Mouse (Mus musculus): ENCODE measurements around the gene Gabbr2. TPM values are rescaled to one million over a fixed set of nuclear protein-coding genes. Genes with fewer than 3 reads are reported as not detected.

Gene Gabbr2
- total and polyA plus RNA-seq, 3 experiments: not detected

DNA sequence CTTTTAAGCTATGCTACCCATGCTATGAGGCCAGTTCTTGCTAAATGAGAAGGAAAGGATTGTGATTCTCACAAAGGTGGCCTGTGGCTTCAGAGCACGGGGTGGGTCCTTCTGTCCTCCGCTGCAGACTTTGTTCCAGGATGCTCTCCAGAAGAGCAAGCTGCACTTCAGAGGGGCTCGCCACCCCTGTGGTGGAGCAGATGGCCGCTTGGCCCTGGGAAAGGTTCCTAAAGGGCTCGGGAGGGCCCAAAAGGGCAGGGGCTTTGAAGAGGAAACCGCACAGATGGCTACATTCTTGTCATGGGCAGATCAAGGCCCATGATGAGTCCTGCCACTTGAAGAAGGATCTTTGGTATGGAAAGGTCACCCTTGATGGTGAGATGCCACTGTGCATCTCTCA, 151.5 kb downstream of the Gabbr2 start:
- dilution Hi-C loops (cut with MboI; ENCODE audit: extremely low pct_ligation_motif_present, extremely low pct_unique_long_range_greater_than_20kb, low sequenced_read_pairs): no loop called here
- Histone ChIP-seq H3K36me3 (replicated peaks in 1 of 2; ENCODE audit: control insufficient read depth in 1 of 2, insufficient read depth in 1 of 2, low read length in 1 of 2) (no peaks in the 10 kb centered on the region), H3K4me2 (ENCODE audit: insufficient read depth, low read depth, poor library complexity, severe bottlenecking) (no peak overlapping the region), H3K4me3 (replicated peaks in 1 of 3; ENCODE audit: low read depth in 2 of 3, low read length in 2 of 3, poor library complexity in 1 of 3) (no peak overlapping the region), H3K79me2 (replicated peaks; ENCODE audit: control insufficient read depth, extremely low read depth, insufficient read depth, poor library complexity, severe bottlenecking) (no peaks in the 10 kb centered on the region), H3K27me3 (replicated peaks) (peaks cover 81% of the 10 kb centered on the region), H3K9me3 (replicated peaks; ENCODE audit: low read length) (no peaks in the 10 kb centered on the region), H3K4me1 (ENCODE audit: control insufficient read depth in 1 of 2, insufficient read depth in 2 of 2) (0 out of 4 replicates have a peak, but pooled peaks cover 0 to 2% of the 10 kb centered on the region in 2 experiments), H3K27ac (ENCODE audit: insufficient read depth, low read depth) (no peak overlapping the region), H3K9ac (ENCODE audit: insufficient read depth, low read depth) (no peak overlapping the region)
- TF ChIP-seq ZMIZ1 (IDR thresholded peaks at IDR 0.05; ENCODE audit: low read depth, low read length): no peak
- TF ChIP-seq RAD21 (IDR thresholded peaks at IDR 0.05; ENCODE audit: low read depth, low read length): no peak
- in situ Hi-C loops (cut with MboI; ENCODE audit: low pct_ligation_motif_present, low pct_unique_long_range_greater_than_20kb, low sequenced_read_pairs): no loop called here
- DNase-seq (ENCODE audit: extremely low read depth): no peak

DNA sequence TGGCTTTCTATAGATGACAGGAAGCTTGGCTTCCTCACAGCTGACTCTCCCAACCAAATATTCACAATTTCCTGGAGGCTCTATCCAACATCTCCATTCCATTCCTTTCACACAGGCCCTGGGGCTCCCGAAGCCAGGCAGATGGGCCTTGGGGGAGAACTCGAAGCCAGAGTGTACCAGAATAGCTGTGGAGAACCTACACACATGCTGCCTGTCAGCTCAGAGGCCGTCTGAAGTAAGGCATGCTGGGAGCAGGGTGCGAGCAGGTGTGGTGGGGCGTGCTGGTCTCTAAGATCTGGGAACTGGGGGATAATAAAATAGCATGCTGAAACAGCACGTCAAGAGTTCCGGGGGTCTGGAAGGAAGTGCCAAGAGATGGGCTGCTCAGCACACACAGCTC, 154.3 kb downstream of the Gabbr2 start:
- in situ Hi-C loops (cut with MboI; ENCODE audit: low pct_ligation_motif_present, low pct_unique_long_range_greater_than_20kb, low sequenced_read_pairs): no loop called here
- no peak overlapping the region for H3K27ac ChIP-seq (ENCODE audit: insufficient read depth, low read depth)
- DNase-seq (ENCODE audit: extremely low read depth): no peak
- no peak overlapping the region for H3K4me3 ChIP-seq (replicated peaks in 1 of 3; ENCODE audit: low read depth in 2 of 3, low read length in 2 of 3, poor library complexity in 1 of 3)
- TF ChIP-seq TCF12 (IDR thresholded peaks at IDR 0.05; ENCODE audit: low read depth, low read length) (no peak), JUND (conservative IDR thresholded peaks at IDR 0.05; ENCODE audit: low read depth, low read length) (no peak), NRF1 (IDR thresholded peaks at IDR 0.05; ENCODE audit: low read depth, low read length) (no peak), GABPA (IDR thresholded peaks at IDR 0.05; ENCODE audit: insufficient replicate concordance, low read depth, low read length) (no peak), MXI1 (IDR thresholded peaks at IDR 0.05; ENCODE audit: low read depth, low read length) (no peak), NELFE (IDR thresholded peaks at IDR 0.05; ENCODE audit: low read depth, low read length) (no peak), ELF1 (IDR thresholded peaks at IDR 0.05; ENCODE audit: low read depth, low read length) (no peak), CHD2 (IDR thresholded peaks at IDR 0.05; ENCODE audit: low read length) (no peak), SMC3 (IDR thresholded peaks at IDR 0.05; ENCODE audit: low read depth, low read length) (no peak), TBP (conservative IDR thresholded peaks at IDR 0.05; ENCODE audit: low read depth, low read length) (no peak)
- H3K9ac ChIP-seq (ENCODE audit: insufficient read depth, low read depth): no peak overlapping the region
- peaks cover 0 to 2% of the 10 kb centered on the region in 2 experiments; a peak in 1 of 4 replicates for H3K4me1 ChIP-seq (ENCODE audit: control insufficient read depth in 1 of 2, insufficient read depth in 2 of 2)
- H3K9me3 ChIP-seq (replicated peaks; ENCODE audit: low read length): no peaks in the 10 kb centered on the region
- peaks cover 63% of the 10 kb centered on the region for H3K27me3 ChIP-seq (replicated peaks)
- H3K79me2 ChIP-seq (replicated peaks; ENCODE audit: control insufficient read depth, extremely low read depth, insufficient read depth, poor library complexity, severe bottlenecking): no peaks in the 10 kb centered on the region
- no peaks in the 10 kb centered on the region for H3K36me3 ChIP-seq (replicated peaks in 1 of 2; ENCODE audit: control insufficient read depth in 1 of 2, insufficient read depth in 1 of 2, low read length in 1 of 2)
- dilution Hi-C loops (cut with MboI; ENCODE audit: extremely low pct_ligation_motif_present, extremely low pct_unique_long_range_greater_than_20kb, low sequenced_read_pairs): no loop called here
- H3K4me2 ChIP-seq (ENCODE audit: insufficient read depth, low read depth, poor library complexity, severe bottlenecking): no peak overlapping the region

DNA sequence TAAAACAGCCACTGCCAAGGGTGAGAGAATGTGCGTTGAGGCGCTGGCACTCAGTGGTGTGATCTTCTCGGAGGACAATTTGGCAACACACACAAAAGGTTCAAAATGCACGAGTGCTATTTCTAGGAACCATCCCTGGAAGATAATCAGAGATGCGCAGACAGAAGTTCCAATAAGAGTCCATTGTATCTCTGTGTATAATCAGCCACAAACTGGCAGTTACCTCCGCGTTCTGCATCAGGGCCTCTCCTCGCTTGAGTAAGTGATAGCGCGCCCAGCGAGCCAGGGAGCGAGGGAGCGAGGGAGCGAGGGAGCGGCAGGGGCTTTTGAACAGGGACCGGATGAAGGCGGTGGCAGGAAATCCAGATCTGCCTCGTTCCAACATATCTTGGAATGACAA, 155.6 kb downstream of the Gabbr2 start:
- H3K9ac ChIP-seq (ENCODE audit: insufficient read depth, low read depth): no peak overlapping the region
- dilution Hi-C loops (cut with MboI; ENCODE audit: extremely low pct_ligation_motif_present, extremely low pct_unique_long_range_greater_than_20kb, low sequenced_read_pairs): no loop called here
- in situ Hi-C loops (cut with MboI; ENCODE audit: low pct_ligation_motif_present, low pct_unique_long_range_greater_than_20kb, low sequenced_read_pairs): no loop called here
- no peak overlapping the region for H3K4me3 ChIP-seq (replicated peaks in 1 of 3; ENCODE audit: low read depth in 2 of 3, low read length in 2 of 3, poor library complexity in 1 of 3)
- H3K36me3 ChIP-seq (replicated peaks in 1 of 2; ENCODE audit: control insufficient read depth in 1 of 2, insufficient read depth in 1 of 2, low read length in 1 of 2): no peaks in the 10 kb centered on the region
- no peak for DNase-seq (ENCODE audit: extremely low read depth)
- H3K4me2 ChIP-seq (ENCODE audit: insufficient read depth, low read depth, poor library complexity, severe bottlenecking): no peak overlapping the region
- peaks cover 0 to 2% of the 10 kb centered on the region in 2 experiments; a peak in 1 of 4 replicates for H3K4me1 ChIP-seq (ENCODE audit: control insufficient read depth in 1 of 2, insufficient read depth in 2 of 2)
- no peaks in the 10 kb centered on the region for H3K9me3 ChIP-seq (replicated peaks; ENCODE audit: low read length)
- peaks cover 50% of the 10 kb centered on the region for H3K27me3 ChIP-seq (replicated peaks)
- H3K27ac ChIP-seq (ENCODE audit: insufficient read depth, low read depth): no peak overlapping the region
- H3K79me2 ChIP-seq (replicated peaks; ENCODE audit: control insufficient read depth, extremely low read depth, insufficient read depth, poor library complexity, severe bottlenecking): no peaks in the 10 kb centered on the region
- no peak for TF ChIP-seq ZKSCAN1 (IDR thresholded peaks at IDR 0.05; ENCODE audit: borderline replicate concordance, low read depth, low read length)
- no peak for TF ChIP-seq USF2 (conservative IDR thresholded peaks at IDR 0.05; ENCODE audit: low read depth, low read length)
- no peak for TF ChIP-seq KAT2A (IDR thresholded peaks at IDR 0.05; ENCODE audit: insufficient replicate concordance, low read length)
- TF ChIP-seq MYC (IDR thresholded peaks at IDR 0.05; ENCODE audit: low read depth, low read length): no peak
- TF ChIP-seq POLR2A (IDR thresholded peaks at IDR 0.05; ENCODE audit: low read depth, low read length): no peak
